Mouse (Mus musculus) E14TG2a.4 (cell line): ENCODE data around the gene Gnaq.

Experiments used
- CTCF ChIP-seq: conservative IDR thresholded peaks from 2 replicates; pipeline ENCODE4 v1.5.1; 2014; ENCODE audit warnings: low read length
- NANOG ChIP-seq: IDR thresholded peaks from 2 replicates; pipeline ENCODE4 v1.6.1; 2014; ENCODE audit warnings: borderline replicate concordance, low read length, mixed read lengths
- POU5F1 ChIP-seq: IDR thresholded peaks from 2 replicates; pipeline ENCODE4 v1.6.1; 2014; ENCODE audit warnings: low read length, borderline replicate concordance

DNA sequence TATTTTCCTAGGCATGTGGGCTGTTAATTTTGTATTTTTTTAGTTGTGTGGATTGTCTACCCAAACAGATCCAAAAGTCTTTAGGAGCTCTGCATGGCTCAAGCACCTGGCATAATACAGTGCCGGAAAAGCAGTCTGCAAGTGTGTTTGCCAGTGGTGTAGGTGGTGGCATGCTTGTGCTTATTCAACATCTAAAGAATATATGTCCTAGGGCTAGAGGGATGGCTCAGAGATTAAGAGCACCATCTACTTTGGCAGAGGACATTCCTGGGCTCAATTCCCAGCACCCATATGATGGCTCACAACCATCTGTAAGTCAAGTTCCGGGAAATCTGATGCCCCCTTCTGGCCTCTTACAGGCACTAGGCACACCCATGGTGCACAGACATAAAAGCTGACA, 3.5 kb upstream of the Gnaq start:
- TF ChIP-seq CTCF (peak; percentile 24), POU5F1 (no peak), NANOG (no peak)
